Mouse (Mus musculus): ENCODE data around the gene Fermt2.
"Not testable (repeated sequence)": the region's sequence is repeated elsewhere in the genome, so short reads cannot be mapped to it uniquely, and the experiment has no call there.

Fermt2 gene

GRCm38 (mm10) chr14:45510787-45511186 lies 19.1 kb downstream of the Fermt2 start:
- no peak for DNase-seq (ENCODE audit: low read depth, low spot score)

- no peak for DNase-seq (ENCODE audit: low read depth, low spot score)
Measured at GRCm38 (mm10) chr14:45507923-45508322, 22.0 kb downstream of the Fermt2 start.

- DNase-seq (ENCODE audit: low read depth, low spot score) = no peak
Measured at GRCm38 (mm10) chr14:45507447-45507846, 22.5 kb downstream of the Fermt2 start.

GRCm38 (mm10) chr14:45507032-45507431 lies 22.9 kb downstream of the Fermt2 start:
- no peak for DNase-seq (ENCODE audit: low read depth, low spot score)

GRCm38 (mm10) chr14:45506165-45506564 lies 23.8 kb downstream of the Fermt2 start:
- no peak for DNase-seq (ENCODE audit: low read depth, low spot score)

GRCm38 (mm10) chr14:45504422-45505113 lies 25.4 kb downstream of the Fermt2 start:
- DNase-seq (ENCODE audit: low read depth, low spot score) = no peak

GRCm38 (mm10) chr14:45503934-45504333 lies 26.0 kb downstream of the Fermt2 start:
- DNase-seq (ENCODE audit: low read depth, low spot score) = no peak

GRCm38 (mm10) chr14:45500052-45500451 lies 29.9 kb downstream of the Fermt2 start:
- DNase-seq (ENCODE audit: low read depth, low spot score) = no peak

- DNase-seq (ENCODE audit: low read depth, low spot score) = no peak
Measured at GRCm38 (mm10) chr14:45497116-45497515, 32.8 kb downstream of the Fermt2 start.

- not testable (repeated sequence) for DNase-seq (ENCODE audit: low read depth, low spot score)
Measured at GRCm38 (mm10) chr14:45495810-45496209, 34.1 kb downstream of the Fermt2 start.

- DNase-seq (ENCODE audit: low read depth, low spot score) = no peak
Measured at GRCm38 (mm10) chr14:45493891-45494290, 36.0 kb downstream of the Fermt2 start.

GRCm38 (mm10) chr14:45492668-45493067 lies 37.2 kb downstream of the Fermt2 start:
- no peak for DNase-seq (ENCODE audit: low read depth, low spot score)

GRCm38 (mm10) chr14:45492038-45492437 lies 37.9 kb downstream of the Fermt2 start:
- DNase-seq (ENCODE audit: low read depth, low spot score) = no peak

GRCm38 (mm10) chr14:45487201-45487600 lies 42.7 kb downstream of the Fermt2 start:
- DNase-seq (ENCODE audit: low read depth, low spot score) = not testable (repeated sequence)

GRCm38 (mm10) chr14:45483361-45483760 lies 46.6 kb downstream of the Fermt2 start:
- not testable (repeated sequence) for DNase-seq (ENCODE audit: low read depth, low spot score)

- DNase-seq (ENCODE audit: low read depth, low spot score) = no peak
Measured at GRCm38 (mm10) chr14:45478977-45479806, 50.7 kb downstream of the Fermt2 start.

GRCm38 (mm10) chr14:45478515-45478914 lies 51.4 kb downstream of the Fermt2 start:
- no peak for DNase-seq (ENCODE audit: low read depth, low spot score)

- DNase-seq (ENCODE audit: low read depth, low spot score) = no peak
Measured at GRCm38 (mm10) chr14:45477651-45478050, 52.3 kb downstream of the Fermt2 start.

GRCm38 (mm10) chr14:45476990-45477389 lies 52.9 kb downstream of the Fermt2 start:
- DNase-seq (ENCODE audit: low read depth, low spot score) = no peak

GRCm38 (mm10) chr14:45472536-45472935 lies 57.4 kb downstream of the Fermt2 start:
- no peak for DNase-seq (ENCODE audit: low read depth, low spot score)

GRCm38 (mm10) chr14:45469446-45469845 lies 60.5 kb downstream of the Fermt2 start:
- DNase-seq (ENCODE audit: low read depth, low spot score) = no peak

GRCm38 (mm10) chr14:45466371-45466770 lies 63.5 kb downstream of the Fermt2 start:
- DNase-seq (ENCODE audit: low read depth, low spot score) = not testable (repeated sequence)

All from c-Kit-negative CD71-positive TER-119-positive erythroid progenitor cells, embryonic 14.5 days (primary cell).